Mouse (Mus musculus) bone marrow, adult 2 months (tissue): Measurements from ENCODE around the gene B9d1.

Source experiments
- CTCF ChIP-seq: fragments of 200-500 bp; IDR thresholded peaks from 2 replicates; pipeline ENCODE4 v1.5.1; 2011; ENCODE audit warnings: low read length, control low read depth; ENCODE audit not compliant: control insufficient read depth, insufficient read depth
- POLR2A ChIP-seq: fragments of 200-500 bp; IDR thresholded peaks from 2 replicates; pipeline ENCODE4 v1.6.1; 2011; ENCODE audit warnings: low read depth, mild to moderate bottlenecking, control low read depth, low read length, borderline replicate concordance; ENCODE audit not compliant: control insufficient read depth

- TF ChIP-seq CTCF: no peak
- TF ChIP-seq POLR2A: no peak
Measured at GRCm38 (mm10) chr11:61540642-61541041, 35.7 kb downstream of the B9d1 start.
